Mouse (Mus musculus): Measurements from ENCODE around the gene Tecta.

- TF ChIP-seq CTCF (IDR thresholded peaks at IDR 0.05; ENCODE audit: low read depth) (no peak), EP300 (IDR thresholded peaks at IDR 0.05; ENCODE audit: low read depth) (no peak)
These were observed 49.9 kb downstream of the Tecta start for GRCm38 (mm10) chr9:42349791-42350190.
